Mouse (Mus musculus): ENCODE data around the gene Gla.

- TF ChIP-seq CTCF (IDR thresholded peaks at IDR 0.05; ENCODE audit: insufficient read depth, low read depth, low read length), result no peak
- no peak for TF ChIP-seq POLR2A (IDR thresholded peaks at IDR 0.05; ENCODE audit: insufficient read depth, low read depth, low read length)
Observed at GRCm38 (mm10) chrX:134635111-134635510, 34.2 kb upstream of the Gla start.
